Mouse (Mus musculus): ENCODE results near the gene Gm16223. TPM values are rescaled to one million over a fixed set of nuclear protein-coding genes. Genes with fewer than 3 reads are reported as not detected.

Gm16223 gene
- polyA plus RNA-seq (2016; fragmentation: Nextera tagmentation; extraction: Ambion mirVana) = not detected in 2 replicates

DNA sequence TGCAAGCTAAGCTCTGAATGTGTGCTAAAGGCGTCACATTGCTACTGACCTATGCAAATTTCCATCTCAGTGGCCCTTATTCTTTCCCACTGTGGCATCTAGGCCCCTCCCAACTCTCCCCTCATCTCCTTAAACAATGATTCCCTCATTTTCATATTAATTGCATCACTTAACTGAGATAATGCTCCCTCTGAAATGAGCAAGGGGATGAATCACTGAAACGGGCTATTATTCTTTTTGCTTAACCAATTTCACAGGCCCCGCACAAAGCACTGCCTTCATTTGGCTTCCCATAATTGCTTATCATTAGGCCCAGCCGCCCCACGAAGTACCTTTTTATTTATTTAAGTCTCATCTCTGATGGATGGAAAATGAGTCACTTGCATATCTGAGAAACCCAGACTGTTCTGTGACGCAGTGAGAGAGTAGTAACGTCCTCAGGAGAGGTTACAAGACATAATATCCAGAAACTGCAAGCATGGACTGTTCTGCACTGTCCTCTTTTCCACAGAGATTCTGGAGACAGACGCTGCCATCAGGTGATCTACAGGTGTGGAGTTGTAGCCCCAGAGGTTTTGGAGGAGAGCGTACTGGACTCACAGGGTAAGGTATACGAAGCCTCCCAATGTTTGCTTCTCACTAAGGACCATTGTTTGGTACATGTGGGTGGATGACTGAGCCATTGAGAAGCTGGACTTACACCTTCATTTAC, at the start of gene Gm16223:
TSS of gene Gm16223 (plus strand) at position 485 of the 712 bp plus-strand sequence.
- WGBS = 86% methylated on average over 10 of the region's 10 CpGs
- no peaks in the 10 kb centered on the region for H3K9me3 ChIP-seq
- H3K27ac ChIP-seq = no peak within 1 kb of the TSS
- no peaks in the 10 kb centered on the region for H3K27me3 ChIP-seq (ENCODE audit: insufficient read depth, poor library complexity, severe bottlenecking)
- no peaks in the 10 kb centered on the region for H3K4me1 ChIP-seq (replicated peaks)
- no peak for DNase-seq (ENCODE audit: low spot score)
- H3K36me3 ChIP-seq = no peaks in the 10 kb centered on the region
- no peak within 1 kb of the TSS for H3K4me3 ChIP-seq

DNA sequence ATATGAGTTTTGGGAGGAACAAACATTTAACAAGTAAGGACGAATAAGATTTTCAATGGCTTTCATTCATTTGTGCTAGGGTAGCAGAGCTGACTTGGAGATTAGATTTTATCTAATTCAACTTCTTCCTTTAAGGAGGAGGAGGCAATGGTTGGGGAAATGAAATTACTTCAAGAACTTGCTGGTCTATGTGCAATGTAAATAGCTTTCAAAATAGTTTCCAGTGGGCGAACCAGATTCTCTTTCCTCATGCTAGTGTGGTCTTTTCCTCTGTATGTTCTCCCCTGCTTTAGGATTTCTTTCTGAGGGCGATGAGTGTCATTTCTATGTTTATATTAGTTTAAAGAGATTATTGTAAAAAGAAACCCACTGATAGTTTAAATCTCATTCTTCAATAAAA, 45.7 kb upstream of the Gm16223 start:
- H3K4me1 ChIP-seq (replicated peaks) = no peaks in the 10 kb centered on the region
- H3K27ac ChIP-seq = no peak overlapping the region
- H3K4me3 ChIP-seq = no peak overlapping the region
- no peaks in the 10 kb centered on the region for H3K27me3 ChIP-seq (ENCODE audit: insufficient read depth, poor library complexity, severe bottlenecking)
- no peaks in the 10 kb centered on the region for H3K36me3 ChIP-seq
- H3K9me3 ChIP-seq = no peaks in the 10 kb centered on the region
- DNase-seq (ENCODE audit: low spot score) = no peak
- 87% methylated on average over 3 of the region's 3 CpGs for WGBS

DNA sequence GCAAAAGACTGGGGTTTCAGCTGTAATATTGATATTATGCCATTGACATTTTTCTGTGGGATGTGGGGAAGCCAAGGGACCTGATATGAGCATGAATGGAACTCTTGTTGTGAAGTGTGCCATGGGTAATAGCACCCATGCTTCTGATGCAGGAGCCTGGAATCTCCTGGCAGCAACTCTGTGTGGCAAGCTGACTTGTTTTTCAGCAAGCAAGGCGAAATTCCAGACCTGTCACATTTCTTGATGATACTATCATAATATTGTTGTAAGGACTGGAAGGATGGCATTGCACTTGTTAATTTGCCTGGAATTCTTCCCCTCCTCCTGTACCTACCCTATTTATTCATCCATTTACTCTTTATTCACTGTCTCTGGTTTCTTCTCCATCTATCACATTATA, 44.2 kb upstream of the Gm16223 start:
- H3K36me3 ChIP-seq = no peaks in the 10 kb centered on the region
- H3K27me3 ChIP-seq (ENCODE audit: insufficient read depth, poor library complexity, severe bottlenecking) = no peaks in the 10 kb centered on the region
- no peak overlapping the region for H3K4me3 ChIP-seq
- DNase-seq (ENCODE audit: low spot score) = no peak
- WGBS = 82% methylated on average over 1 of the region's 1 CpGs
- no peaks in the 10 kb centered on the region for H3K9me3 ChIP-seq
- no peak overlapping the region for H3K27ac ChIP-seq
- no peaks in the 10 kb centered on the region for H3K4me1 ChIP-seq (replicated peaks)

DNA sequence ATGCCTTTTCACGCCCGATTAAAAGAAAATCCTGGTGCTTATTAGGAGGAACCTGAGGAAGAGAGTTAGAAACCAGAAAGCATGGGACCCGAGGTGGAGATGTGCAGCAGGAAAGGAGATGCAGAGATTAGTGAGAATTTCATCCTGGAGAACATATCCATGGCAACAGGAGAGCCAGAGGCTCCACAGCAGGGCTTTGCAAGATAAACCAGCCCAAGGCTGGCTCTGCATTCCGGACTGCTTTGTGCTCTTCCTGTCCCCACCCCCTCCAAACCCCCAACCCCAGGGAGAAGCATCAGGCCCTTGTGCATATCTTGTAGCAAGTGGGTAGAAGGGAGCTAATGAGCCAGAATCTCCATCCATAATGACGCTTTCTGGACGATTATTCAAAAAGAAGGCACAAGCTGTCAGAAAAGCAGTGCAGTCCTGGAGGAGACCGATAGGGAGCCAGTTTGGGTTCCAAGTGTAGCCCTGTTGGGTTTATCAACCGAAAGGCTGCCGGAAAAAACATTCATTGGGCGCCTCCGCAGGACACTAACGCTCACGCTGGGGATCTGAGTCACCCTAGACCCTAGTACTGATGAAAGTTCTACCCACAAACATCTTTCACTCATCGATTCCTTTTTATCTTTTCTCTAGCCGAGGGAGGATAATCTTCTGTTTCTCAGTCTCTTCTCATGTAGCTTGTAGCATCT, 31.2 kb upstream of the Gm16223 start:
- Histone ChIP-seq H3K4me1 (replicated peaks) (0 out of 2 replicates have a peak, but pooled peaks cover 3% of the 10 kb centered on the region), H3K9me3 (no peaks in the 10 kb centered on the region), H3K27ac (no peak overlapping the region), H3K4me3 (no peak overlapping the region), H3K27me3 (ENCODE audit: insufficient read depth, poor library complexity, severe bottlenecking) (no peaks in the 10 kb centered on the region), H3K36me3 (no peaks in the 10 kb centered on the region)
- WGBS = 54% methylated on average over 15 of the region's 15 CpGs
- no peak for DNase-seq (ENCODE audit: low spot score)

DNA sequence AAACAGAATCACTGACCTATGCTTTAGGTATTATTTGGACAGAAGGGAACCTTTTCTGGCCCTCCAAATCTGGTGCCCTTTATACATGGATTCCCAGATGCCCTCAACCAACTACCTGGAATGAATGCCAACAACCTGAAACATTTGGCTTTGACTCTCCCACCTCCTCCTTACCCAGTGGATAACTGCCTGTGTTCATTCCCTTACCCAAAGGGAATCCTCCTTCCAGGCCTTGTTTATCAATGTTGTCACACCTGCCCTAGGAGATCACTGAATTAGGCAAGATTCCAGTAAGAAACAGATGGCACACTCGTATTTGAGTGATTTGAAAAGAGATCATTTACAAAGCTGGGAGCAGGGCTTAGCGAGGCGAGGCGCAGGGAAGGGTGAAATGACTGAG, 13.1 kb upstream of the Gm16223 start:
- H3K9me3 ChIP-seq = no peaks in the 10 kb centered on the region
- no peak for DNase-seq (ENCODE audit: low spot score)
- H3K4me3 ChIP-seq = no peak overlapping the region
- no peaks in the 10 kb centered on the region for H3K36me3 ChIP-seq
- 90% methylated on average over 4 of the region's 4 CpGs for WGBS
- no peaks in the 10 kb centered on the region for H3K27me3 ChIP-seq (ENCODE audit: insufficient read depth, poor library complexity, severe bottlenecking)
- H3K27ac ChIP-seq = no peak overlapping the region
- no peaks in the 10 kb centered on the region for H3K4me1 ChIP-seq (replicated peaks)

- Histone ChIP-seq H3K27me3 (ENCODE audit: insufficient read depth, poor library complexity, severe bottlenecking) (no peaks in the 10 kb centered on the region), H3K36me3 (no peaks in the 10 kb centered on the region)
- WGBS = 91% methylated on average over 5 of the region's 5 CpGs
Measured at GRCm38 (mm10) chr5:42055151-42055550, 12.6 kb upstream of the Gm16223 start.

DNA sequence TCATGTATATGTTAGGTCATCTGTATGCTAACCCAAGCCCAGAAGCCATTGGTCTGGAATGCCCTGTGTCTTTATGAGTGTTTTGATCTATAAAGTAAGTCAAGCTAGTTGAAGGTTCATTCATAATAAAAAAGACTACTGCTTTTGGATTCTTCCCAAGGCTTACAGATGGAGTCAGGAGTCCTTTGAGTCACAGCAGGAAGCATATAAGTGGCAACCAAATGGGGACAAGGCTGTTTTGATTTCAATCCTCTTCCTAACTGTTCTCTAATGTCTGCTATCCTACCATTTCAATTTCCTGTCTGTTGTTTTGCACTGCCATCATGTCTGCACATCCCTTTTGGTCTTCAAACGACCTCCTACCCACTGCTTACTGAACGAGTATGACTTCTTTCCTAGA, 2.7 kb upstream of the Gm16223 start:
- no peaks in the 10 kb centered on the region for H3K27me3 ChIP-seq (ENCODE audit: insufficient read depth, poor library complexity, severe bottlenecking)
- no peaks in the 10 kb centered on the region for H3K4me1 ChIP-seq (replicated peaks)
- H3K9me3 ChIP-seq = no peaks in the 10 kb centered on the region
- 68% methylated on average over 2 of the region's 2 CpGs for WGBS
- no peaks in the 10 kb centered on the region for H3K36me3 ChIP-seq
- H3K27ac ChIP-seq = no peak overlapping the region
- no peak for DNase-seq (ENCODE audit: low spot score)
- H3K4me3 ChIP-seq = no peak overlapping the region

More at GRCm38 (mm10) chr5:42055151-42055550, 12.6 kb upstream of the Gm16223 start:
- Histone ChIP-seq H3K27ac (no peak overlapping the region), H3K4me3 (no peak overlapping the region), H3K9me3 (no peaks in the 10 kb centered on the region), H3K4me1 (replicated peaks) (no peaks in the 10 kb centered on the region)
- no peak for DNase-seq (ENCODE audit: low spot score)

DNA sequence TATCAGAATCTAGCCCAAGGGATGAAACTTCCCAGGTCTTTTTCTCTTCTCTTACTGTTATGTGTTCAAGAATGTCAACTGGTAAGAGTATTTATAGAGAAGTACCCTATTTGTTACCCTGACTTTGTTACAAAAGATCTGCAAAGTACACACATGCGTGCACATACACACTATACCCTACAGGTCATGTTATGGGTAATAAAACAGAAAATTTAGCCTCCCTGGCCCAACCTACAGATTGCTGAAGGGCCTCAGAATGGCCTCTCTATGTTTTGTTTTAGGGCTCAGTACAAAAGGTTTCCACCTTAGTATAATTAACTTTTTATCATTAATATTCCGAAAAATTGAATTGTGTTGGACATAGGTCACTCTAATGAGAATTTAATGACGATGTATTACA, 685 bp upstream of the Gm16223 start:
- no peak for DNase-seq (ENCODE audit: low spot score)
- H3K36me3 ChIP-seq = no peaks in the 10 kb centered on the region
- WGBS = 87% methylated on average over 3 of the region's 3 CpGs

GRCm38 (mm10) chr5:42068188-42068579, 424 bp downstream of the Gm16223 start:
- Histone ChIP-seq H3K27me3 (ENCODE audit: insufficient read depth, poor library complexity, severe bottlenecking) (no peaks in the 10 kb centered on the region), H3K4me1 (replicated peaks) (no peaks in the 10 kb centered on the region), H3K27ac (no peak overlapping the region), H3K4me3 (no peak overlapping the region), H3K36me3 (no peaks in the 10 kb centered on the region), H3K9me3 (no peaks in the 10 kb centered on the region)
- WGBS = 71% methylated on average over 1 of the region's 1 CpGs
- DNase-seq (ENCODE audit: low spot score) = no peak

More for the DNA sequence above, 685 bp upstream of the Gm16223 start:
- H3K27ac ChIP-seq = no peak overlapping the region
- H3K4me3 ChIP-seq = no peak overlapping the region
- no peaks in the 10 kb centered on the region for H3K9me3 ChIP-seq
- no peaks in the 10 kb centered on the region for H3K4me1 ChIP-seq (replicated peaks)
- H3K27me3 ChIP-seq (ENCODE audit: insufficient read depth, poor library complexity, severe bottlenecking) = no peaks in the 10 kb centered on the region

DNA sequence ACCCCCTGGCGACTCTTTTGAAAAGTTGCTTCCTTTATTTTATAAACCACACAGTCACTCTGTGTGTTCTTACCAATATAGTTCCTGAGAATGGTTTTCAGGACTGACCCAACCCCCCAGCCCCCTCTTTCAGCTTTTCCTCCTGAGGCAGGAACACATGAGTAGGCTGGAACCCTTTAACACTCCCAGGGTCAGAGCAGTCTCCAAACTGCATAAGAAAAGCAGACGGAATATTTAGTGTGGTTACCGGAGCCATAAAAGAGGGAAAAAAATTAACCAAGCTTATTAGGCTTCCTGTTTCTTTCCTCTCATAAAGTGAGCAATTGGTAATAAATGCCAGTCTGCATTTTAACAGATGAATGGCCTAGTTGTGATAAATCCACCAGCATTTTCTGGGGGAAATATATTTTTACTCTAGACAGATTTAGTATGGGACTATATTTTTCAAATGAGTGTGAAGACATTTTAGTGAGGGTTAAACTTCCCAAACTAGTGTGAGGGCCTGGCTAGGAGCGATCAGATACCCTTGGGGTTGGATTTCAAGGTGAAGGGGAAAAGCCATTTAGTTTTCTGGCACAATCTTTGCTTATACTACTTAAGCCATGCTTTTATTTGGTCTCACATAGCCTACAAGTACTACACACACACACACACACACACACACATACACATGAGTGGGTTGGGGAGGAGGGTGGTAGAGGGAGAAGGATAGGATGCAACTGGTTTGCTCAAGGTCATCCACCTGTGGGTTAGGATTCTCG, 49.0 kb downstream of the Gm16223 start:
- DNase-seq (ENCODE audit: low spot score) = no peak
- H3K27me3 ChIP-seq (ENCODE audit: insufficient read depth, poor library complexity, severe bottlenecking) = no peaks in the 10 kb centered on the region
- WGBS = 87% methylated on average over 5 of the region's 5 CpGs
- H3K4me3 ChIP-seq = no peak overlapping the region
- H3K9me3 ChIP-seq = no peaks in the 10 kb centered on the region
- no peaks in the 10 kb centered on the region for H3K4me1 ChIP-seq (replicated peaks)
- H3K27ac ChIP-seq = no peak overlapping the region
- no peaks in the 10 kb centered on the region for H3K36me3 ChIP-seq

DNA sequence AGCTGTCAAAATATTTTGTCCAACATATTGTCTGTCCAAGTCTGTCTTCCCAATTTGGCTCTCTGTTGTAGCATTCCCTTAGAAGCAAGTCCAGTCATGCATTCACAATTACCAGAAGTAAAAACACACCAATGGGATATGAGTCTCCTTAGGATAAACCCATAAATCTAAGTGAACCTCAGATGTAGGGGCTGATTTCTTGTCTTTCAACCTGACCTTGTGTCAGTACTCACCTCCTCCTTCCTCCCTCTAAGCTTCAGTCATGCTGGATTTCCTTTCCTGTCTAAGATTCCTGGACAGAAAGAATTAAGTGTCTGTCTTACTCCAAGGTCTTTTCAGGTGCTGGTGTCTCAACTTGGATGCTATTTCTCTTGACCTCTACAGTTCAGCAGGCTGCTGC, 57.8 kb downstream of the Gm16223 start:
- H3K36me3 ChIP-seq = no peaks in the 10 kb centered on the region
- no peak for DNase-seq (ENCODE audit: low spot score)
- no peak overlapping the region for H3K4me3 ChIP-seq
- H3K9me3 ChIP-seq = no peaks in the 10 kb centered on the region
- no peaks in the 10 kb centered on the region for H3K4me1 ChIP-seq (replicated peaks)
- H3K27ac ChIP-seq = no peak overlapping the region
- H3K27me3 ChIP-seq (ENCODE audit: insufficient read depth, poor library complexity, severe bottlenecking) = no peaks in the 10 kb centered on the region

- no peaks in the 10 kb centered on the region for H3K4me1 ChIP-seq (replicated peaks)
- no peaks in the 10 kb centered on the region for H3K27me3 ChIP-seq (ENCODE audit: insufficient read depth, poor library complexity, severe bottlenecking)
- no peaks in the 10 kb centered on the region for H3K36me3 ChIP-seq
- 84% methylated on average over 3 of the region's 3 CpGs for WGBS
- H3K4me3 ChIP-seq = no peak overlapping the region
- no peak overlapping the region for H3K27ac ChIP-seq
- no peak for DNase-seq (ENCODE audit: low spot score)
- H3K9me3 ChIP-seq = no peaks in the 10 kb centered on the region
Measured at GRCm38 (mm10) chr5:42155626-42156025, 87.9 kb downstream of the Gm16223 start.

GRCm38 (mm10) chr5:42164731-42165130, 97.0 kb downstream of the Gm16223 start:
- Histone ChIP-seq H3K27me3 (ENCODE audit: insufficient read depth, poor library complexity, severe bottlenecking) (no peaks in the 10 kb centered on the region), H3K27ac (no peak overlapping the region), H3K36me3 (no peaks in the 10 kb centered on the region), H3K9me3 (no peaks in the 10 kb centered on the region), H3K4me1 (replicated peaks) (peaks cover 6% of the 10 kb centered on the region; the same call in 1 of the 2 replicates), H3K4me3 (no peak overlapping the region)
- DNase-seq (ENCODE audit: low spot score) = peak; percentile 13
- WGBS = 62% methylated on average over 2 of the region's 2 CpGs

Data from hindbrain, embryonic 10.5 days (tissue).